Mouse (Mus musculus): Measurements from ENCODE around the gene Pde3a. TPM values are rescaled to one million over a fixed set of nuclear protein-coding genes. Genes with fewer than 3 reads are reported as not detected.

The Pde3a gene
- polyA plus RNA-seq (2015; fragmentation: Nextera tagmentation; extraction: Ambion mirVana), result 1.8 and 1.9 TPM in 2 replicates

GRCm38 (mm10) chr6:141248691-141249584 lies at the start of gene Pde3a:
Gene Pde3a (plus strand): TSS chr6:141249269.

GRCm38 (mm10) chr6:141523747-141524640 lies 274.9 kb downstream of the Pde3a start, which contains the start of gene Slco1c1:
Gene Slco1c1 (plus strand): TSS chr6:141524368.

